Mouse (Mus musculus) common myeloid progenitor, adult 5-6 weeks (primary cell): Measurements from ENCODE around the gene Ppm1h. TPM values are rescaled to one million over a fixed set of nuclear protein-coding genes. Genes with fewer than 3 reads are reported as not detected.
A peak's percentile ranks its signal among the peaks of the same experiment; 100 is the strongest.

Experiments used
- ATAC-seq: replicated peaks from 2 replicates; pipeline ENCODE4 v1.8.0; 2016; ENCODE audit warnings: low read depth, mild to moderate bottlenecking, moderate TSS enrichment, inconsistent platforms; ENCODE audit not compliant: poor library complexity, severe bottlenecking
- total RNA-seq: library from RNA; stranded (forward); fragments of 200-1000, 187-1606 nt; gene quantifications from 2 replicates; pipeline ENCODE4 v1.2.3, GENCODE M21; 2017

Ppm1h gene
- total RNA-seq, 1 experiment from 2014 or later: 10.9 TPM

DNA sequence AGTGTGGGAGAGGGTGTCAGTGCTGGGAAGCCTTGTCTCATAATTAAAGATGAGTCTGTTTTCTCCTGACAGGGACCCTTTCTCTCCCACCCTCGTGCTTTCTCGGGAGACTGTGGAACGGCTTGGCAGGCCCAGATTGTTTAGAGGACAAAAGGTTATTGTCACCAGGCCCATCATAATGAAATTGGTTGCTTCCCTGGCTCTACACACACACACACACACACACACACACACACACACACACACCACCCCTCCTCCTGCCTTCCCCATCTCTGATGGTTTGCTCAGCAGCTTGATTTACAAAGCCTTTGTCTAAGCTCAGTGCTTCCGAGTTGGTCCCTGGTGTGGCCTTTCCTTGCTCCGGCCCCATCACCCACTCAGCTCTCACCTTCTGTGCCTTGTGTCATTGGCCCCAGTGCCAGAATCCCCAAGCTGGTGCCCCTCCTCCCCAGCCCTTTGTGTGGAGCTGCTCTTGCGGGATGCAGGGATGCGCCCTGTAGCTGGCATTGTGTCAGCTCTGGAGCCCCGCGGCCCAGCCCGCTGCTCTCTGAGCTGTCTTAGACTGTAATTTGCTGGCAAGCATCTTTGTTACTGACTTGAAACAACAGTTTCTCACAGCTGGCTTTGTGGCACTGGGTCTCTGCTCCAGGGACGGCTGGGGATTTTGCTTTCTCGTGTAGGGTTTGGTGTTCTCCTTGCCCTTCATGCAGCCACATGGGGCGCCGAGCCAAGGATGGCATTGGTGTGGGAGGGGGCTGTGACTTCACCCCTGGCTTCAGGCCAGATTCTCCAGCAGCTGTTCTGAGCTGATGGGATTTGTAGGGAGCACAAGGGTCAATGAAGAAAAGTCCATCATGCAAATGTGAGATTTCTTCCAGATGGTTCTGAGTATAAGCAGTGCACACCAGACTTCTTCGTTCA, 205.5 kb downstream of the Ppm1h start:
- no peak for ATAC-seq

DNA sequence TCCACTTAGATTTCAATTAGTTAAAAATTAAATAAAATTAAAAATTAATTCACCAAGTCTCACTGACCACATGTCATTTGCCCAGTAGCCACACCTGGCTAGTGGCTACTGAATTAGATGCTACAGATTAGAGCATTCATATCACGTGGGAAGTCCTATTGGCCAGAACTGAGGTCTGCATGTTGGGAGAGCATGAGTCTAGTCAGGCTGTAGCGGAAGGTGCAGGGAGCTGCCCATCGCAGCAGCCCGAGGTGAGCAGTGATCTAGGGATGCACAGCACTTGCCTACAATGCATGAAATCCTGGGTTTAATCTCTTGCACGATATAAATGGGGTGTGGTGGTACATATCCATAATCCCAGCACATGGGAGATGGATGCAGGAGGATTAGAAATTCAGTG, 206.7 kb downstream of the Ppm1h start:
- no peak for ATAC-seq

DNA sequence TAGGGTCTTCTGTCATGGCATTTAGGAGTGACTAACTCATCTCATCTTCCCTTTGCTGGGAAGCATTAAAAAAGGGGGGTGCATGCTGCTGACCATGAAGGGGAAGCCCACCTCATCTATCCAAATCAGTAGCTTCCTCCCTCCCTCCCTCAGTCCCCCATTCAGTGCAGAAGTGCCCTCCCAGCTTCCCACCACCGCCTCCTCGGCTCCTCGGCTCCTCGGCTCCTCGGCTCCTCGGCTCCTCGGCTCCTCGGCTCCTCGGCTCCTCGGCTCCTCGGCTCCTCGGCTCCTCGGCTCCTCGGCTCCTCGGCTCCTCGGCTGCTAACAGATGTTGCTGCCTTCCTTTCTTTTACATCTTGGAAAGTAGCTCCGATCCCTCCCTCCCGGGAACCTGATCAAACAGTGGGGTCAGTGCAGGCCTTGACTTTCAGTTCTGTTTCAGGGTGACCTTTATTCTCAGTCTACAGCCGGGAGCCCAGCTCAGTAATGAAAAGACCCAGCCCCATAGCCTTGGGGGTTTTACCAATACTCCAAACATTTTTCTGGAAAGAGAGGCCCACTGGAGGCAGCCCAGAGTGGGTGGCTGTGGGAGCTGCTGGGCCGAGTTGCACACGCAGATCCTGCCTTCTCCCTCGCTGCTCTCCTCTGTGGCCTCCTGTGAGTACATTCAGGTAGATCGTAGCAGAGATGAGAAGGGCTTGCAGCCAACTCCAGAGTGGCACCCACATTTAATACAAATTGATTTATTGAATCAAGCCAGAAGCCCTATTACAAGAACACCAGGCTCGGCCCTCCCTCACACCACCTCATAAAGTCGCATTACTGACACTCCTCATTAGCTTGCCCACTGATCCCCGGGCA, 207.7 kb downstream of the Ppm1h start:
- ATAC-seq: peak; percentile 56

DNA sequence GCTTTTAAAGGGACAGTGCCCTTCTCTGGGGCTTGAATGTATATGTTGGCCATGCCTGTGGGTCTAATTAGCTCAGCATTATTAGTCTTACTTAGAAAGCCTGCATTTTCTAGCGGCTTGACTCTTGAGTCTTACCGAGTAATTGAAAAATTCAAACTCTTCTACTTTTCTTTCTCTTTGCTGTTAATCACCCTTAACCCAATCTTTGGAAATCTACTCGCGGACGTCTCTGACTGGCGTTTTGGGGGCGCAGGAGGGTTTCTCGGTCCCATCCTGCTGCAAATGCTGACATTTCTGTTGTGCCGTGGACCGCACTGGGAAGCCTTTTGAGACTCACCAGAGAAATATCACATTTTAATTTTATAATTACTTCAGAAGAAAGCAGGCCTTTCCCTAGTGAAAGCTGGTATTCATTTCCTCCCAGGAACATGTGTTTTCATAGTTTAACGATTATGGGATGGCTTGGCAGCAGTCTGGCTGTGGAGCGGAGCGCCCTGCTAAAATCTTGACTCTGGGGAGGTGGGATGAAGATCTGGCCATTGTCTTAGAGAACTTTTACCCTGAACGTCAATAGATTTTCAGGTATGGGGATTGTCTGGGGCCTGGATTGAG, 208.5 kb downstream of the Ppm1h start:
- ATAC-seq: no peak

DNA sequence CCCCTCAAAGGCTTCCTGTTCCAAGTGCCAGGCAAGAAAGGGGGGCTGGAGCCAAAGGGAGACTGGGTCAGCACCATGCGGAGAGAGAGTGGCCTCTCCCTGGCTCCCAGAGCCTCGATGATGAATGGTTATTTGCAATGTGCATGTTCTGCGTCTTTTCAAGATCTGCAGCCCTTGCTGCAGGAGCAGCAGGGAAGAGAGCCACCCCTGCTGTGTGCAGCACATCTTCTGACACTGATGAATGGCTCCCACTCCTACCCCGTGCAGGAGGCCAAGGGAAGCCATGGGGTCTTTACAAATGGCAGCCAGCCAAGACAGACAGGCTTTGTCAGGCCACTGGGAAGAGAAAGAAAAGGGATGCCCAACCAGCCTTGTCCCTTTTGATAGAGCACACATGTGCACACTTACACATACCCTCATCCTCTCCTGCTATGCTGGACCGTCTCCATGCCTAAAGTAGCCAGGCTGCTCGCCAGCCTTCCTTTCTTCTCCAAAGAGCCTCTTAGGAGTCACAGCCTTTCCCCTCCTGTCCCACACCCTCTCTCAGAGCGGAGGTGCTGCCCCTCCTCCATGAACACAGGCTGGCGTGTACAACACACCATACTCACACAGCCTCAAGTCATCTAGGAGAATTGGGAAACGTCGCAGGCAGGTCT, 209.1 kb downstream of the Ppm1h start:
- no peak for ATAC-seq

- ATAC-seq: no peak
Observed at GRCm38 (mm10) chr10:122890682-122891350, 212.3 kb downstream of the Ppm1h start.

- ATAC-seq: no peak
Observed at GRCm38 (mm10) chr10:122891461-122891860, 212.9 kb downstream of the Ppm1h start.

- peak; percentile 91 for ATAC-seq
Observed at GRCm38 (mm10) chr10:122894555-122895069, 216.1 kb downstream of the Ppm1h start.

DNA sequence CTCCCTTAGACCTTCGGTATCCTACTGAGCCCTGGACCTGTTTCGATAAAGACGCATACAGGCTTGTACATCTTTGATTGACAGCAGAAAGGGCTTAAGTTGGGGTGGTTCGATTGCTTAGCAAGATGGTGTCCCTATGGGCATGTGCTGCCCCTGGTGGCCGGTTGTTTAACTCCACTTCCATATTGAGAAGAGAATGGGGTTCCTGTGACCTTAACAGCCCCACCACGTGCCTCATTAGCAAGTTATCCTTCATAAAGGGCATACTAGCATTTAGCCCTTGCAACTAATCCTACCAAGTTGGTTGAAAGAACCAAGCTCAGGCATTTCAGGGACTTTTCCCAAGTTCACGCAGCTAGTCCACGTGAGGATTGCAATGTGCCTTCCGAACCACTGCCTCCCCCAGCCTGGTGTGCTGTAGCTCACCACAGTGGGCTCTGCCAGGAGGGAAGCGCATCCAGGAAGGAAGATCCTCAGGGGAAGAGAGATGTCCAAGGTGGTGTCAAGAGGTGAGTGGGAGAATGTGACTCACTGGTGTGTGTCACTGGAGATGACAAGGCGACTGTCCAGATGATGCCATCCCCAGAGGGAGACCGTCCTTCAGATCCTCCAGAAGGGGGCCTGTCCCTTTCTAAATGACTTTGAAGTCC, 216.7 kb downstream of the Ppm1h start:
- ATAC-seq: peak; percentile 67

- ATAC-seq: no peak
Observed at GRCm38 (mm10) chr10:122899971-122900370, 221.4 kb downstream of the Ppm1h start.

DNA sequence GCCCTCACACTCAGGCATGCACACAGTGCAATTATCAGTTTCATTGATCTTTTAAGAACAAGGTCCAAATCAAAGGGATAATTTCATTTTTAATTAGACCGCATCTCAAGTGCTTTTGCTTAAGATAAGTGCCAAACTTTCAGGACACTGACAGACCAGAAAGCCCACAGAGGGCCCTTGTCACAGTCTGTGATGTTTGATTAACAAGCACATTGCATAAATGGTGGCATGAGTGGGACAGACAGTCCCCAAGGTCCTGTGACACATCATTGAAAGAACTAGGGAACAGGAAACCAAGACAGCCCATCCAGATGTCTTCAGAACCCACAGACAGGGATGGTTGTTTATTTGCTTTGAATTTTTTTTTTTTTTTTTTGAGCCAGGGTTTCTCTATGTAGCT, 221.9 kb downstream of the Ppm1h start:
- no peak for ATAC-seq

GRCm38 (mm10) chr10:122901379-122901778, 222.8 kb downstream of the Ppm1h start:
- no peak for ATAC-seq

DNA sequence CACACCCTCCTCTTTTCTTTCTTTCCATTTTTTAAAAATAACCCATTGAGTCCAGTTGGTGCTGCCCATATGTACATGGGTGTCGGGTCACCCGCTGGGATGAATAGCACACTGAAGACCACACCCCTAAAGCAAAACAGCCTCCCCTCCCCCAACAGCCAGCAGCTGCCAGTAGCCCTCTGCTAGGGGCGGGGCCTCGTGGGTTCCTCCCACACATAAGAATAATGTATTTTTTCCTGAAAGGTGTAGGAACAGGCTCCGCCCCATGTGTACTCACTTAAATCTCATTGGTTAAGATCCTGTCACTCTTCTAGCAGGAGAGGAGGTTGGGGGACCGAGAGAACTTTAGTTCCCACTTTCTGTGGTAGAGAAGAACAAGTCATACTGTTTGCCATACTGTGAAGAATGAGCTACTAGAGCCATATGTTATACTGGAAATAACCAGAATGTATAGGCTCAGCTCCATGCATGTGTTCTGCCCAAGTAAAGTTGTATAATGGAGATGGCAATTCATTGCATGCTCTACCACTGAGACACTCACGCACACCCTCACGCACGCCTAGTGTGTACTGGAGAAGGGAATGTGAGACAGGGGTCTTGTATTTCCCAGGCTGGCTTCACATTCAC, 231.0 kb downstream of the Ppm1h start:
- peak; percentile 45 for ATAC-seq

DNA sequence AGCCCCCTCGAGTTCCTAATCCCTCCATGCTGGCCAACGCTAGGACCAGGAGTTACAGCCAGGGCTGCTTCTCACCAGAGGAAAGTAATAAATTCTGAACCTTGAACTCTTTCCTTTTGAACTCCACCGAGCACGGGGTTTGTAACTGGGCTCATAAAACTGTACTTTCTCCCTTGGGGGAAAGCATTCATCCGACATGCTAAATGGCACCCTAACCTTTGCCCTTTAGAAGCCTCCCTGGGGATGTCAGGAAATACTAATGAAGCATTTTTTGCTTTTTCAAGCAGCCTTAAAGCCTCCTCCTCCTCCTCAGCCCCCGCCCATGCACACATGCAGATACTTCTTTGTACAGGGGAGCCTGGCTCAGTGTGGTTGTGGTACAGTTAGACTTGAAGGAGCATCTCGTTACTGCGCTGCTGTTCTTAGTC, 232.2 kb downstream of the Ppm1h start:
- ATAC-seq: no peak

DNA sequence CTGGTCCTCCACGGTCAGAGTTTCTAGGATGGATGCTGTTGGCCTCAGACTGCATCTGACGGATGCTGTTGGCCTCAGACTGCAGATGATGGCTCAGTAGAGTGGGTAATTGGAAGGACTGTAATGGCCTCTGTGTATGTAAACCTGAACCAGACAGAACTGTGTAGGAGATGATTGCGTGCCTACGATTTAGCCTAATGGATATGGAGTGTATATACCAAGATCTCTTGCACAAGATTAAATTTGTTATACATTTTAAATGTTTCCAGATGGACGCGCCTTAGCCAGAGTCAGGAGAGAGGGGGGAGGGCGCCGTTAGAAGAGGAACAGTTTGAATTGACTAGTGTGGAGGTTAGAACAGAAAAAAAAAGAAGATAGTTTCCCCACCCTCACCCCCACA, 233.1 kb downstream of the Ppm1h start:
- no peak for ATAC-seq

DNA sequence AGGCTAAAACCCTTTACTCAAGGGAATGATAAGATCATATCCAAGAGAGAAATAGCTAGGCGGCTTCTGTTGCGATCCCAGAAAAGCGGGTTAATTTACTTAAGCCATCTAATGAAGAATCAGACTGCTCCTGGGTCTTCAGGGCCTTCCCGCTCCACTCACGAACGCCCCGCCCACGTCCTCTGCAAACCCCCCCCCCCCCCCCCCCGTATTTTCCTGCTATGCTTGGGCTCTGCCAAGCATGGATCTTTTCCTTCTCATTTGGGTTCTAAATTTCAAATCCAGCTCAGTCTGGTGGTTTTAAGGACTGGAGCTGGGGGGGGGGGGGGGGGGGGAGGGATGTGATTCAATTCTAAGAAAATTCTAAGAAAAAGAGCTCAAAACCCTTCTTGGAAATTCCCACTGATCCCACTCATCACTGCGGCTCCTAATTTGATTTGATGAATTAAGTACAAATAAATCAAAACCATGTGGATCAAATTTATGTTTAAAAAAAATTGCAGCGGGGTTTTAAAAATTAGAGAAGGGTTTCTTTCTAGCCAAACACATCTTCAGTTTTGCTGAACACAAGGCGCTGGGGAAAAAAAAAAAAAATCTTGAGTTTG, 233.6 kb downstream of the Ppm1h start:
- no peak for ATAC-seq

DNA sequence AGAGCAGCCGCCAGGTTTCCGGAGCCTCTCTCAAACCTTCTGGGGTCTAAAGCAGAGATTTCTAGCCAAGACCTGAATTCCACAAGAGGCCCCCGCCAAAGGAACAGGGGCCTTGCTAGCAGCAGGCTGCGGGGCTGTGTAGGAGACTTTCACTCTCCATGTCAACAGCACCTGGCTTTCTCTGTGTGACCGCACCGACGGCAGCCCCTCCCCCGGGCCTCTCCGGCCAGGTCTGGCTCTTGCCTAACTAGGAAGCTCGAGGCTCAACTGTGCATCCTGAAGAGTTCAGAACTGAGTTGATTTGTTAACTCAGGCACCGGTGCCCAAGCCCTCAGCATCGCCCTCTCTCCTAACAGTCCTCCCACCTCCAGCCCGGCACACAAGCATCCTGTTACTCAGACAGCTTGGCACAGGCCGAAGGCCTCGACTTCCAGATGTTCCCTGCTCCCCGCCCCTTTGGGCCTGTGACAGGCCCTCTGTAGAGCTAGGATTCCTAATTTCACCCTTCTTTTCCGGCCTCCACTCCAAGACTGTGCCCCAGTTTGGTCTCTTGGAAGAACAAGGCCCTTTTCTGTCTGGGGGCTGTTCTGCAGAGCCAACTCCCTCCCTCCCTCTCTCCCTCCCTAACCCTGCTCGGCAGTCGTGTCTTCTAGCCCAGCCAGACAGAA, 234.3 kb downstream of the Ppm1h start:
- ATAC-seq: peak; percentile 56
